In the genomic region with DNA sequence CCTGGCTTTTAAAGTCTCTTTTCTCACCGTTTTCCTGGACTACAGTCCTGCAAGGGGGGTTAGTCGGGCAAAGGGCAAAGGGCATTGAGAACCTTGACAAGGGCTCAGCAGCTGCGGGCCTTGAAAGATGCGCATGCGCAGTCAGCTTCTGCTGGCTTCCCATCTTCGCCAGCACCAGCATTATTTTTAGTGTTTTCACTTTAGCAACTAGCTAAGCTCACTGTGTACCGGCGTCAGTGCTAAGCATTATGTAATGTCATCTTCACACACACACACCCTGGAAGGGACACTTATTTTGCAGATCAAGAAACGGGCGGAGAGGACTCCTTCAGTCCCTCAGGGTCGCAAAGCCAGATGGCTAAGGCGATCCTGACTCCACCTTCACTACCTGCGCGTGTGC, we compare ENCODE assay signal across 8 mouse cellular contexts. TPM values are rescaled to one million over a fixed set of nuclear protein-coding genes. Genes with fewer than 3 reads are reported as not detected.
A peak's percentile ranks its signal among the peaks of the same experiment; 100 is the strongest.
DNase-seq lines count a peak whose midpoint lies in the region; ATAC-seq and TF ChIP-seq lines count a peak whose summit lies in the region.

No protein-coding gene starts in this region.

- H3K4me2 ChIP-seq in forebrain, embryonic 16.5 days (ENCODE audit: low read length), result peak overlapping the region; percentile 56
- H3K4me2 ChIP-seq in lung, embryonic 14.5 days, result peak overlapping the region; percentile 68

- TF ChIP-seq CTCF in lung, embryonic 14.5 days (IDR thresholded peaks at IDR 0.05; ENCODE audit: low read depth), result no peak

- H3K4me3 ChIP-seq in forebrain, embryonic 16.5 days (replicated peaks; ENCODE audit: low read length), result peak overlapping the region; percentile 33
- peak overlapping the region; percentile 33 for H3K4me3 ChIP-seq in lung, embryonic 14.5 days (ENCODE audit: low read depth, low read length)

- peaks cover 23% of the 10 kb centered on the region for H3K4me1 ChIP-seq in forebrain, embryonic 16.5 days (replicated peaks; ENCODE audit: control insufficient read depth, insufficient read depth, low read length)
- peaks cover 8% of the 10 kb centered on the region for H3K4me1 ChIP-seq in lung, embryonic 14.5 days (ENCODE audit: insufficient read depth)

- peak; percentile 67 for DNase-seq in R1 (ENCODE audit: low read depth, low spot score)
- DNase-seq in cerebellum, adult 18-20 months, result peak; percentile 82 to 88
- peak; percentile 74 for DNase-seq in heart, postnatal 4 days
- DNase-seq in layer of hippocampus, adult 8-10 months (ENCODE audit: low spot score in 2 of 2), result peak; percentile 87 to 88
- peak; percentile 81 for DNase-seq in lung, embryonic 14.5 days
- peak; percentile 77 for DNase-seq in retina, postnatal 1 day
- DNase-seq in thymus, postnatal 25 days, result peak; percentile 59

- H3K9me3 ChIP-seq in forebrain, embryonic 16.5 days (ENCODE audit: control insufficient read depth, low read length), result no peaks in the 10 kb centered on the region
- no peaks in the 10 kb centered on the region for H3K9me3 ChIP-seq in lung, embryonic 14.5 days (ENCODE audit: low read depth, low read length)

- H3K36me3 ChIP-seq in forebrain, embryonic 16.5 days (ENCODE audit: control insufficient read depth, insufficient read depth), result no peaks in the 10 kb centered on the region
- H3K36me3 ChIP-seq in lung, embryonic 14.5 days (ENCODE audit: insufficient read depth), result peaks cover 8% of the 10 kb centered on the region; the same call in 1 of the 2 replicates

- ATAC-seq in forebrain, embryonic 16.5 days, result no peak
- ATAC-seq in lung, embryonic 14.5 days (ENCODE audit: insufficient read depth), result no peak

- peaks cover 10% of the 10 kb centered on the region for H3K27me3 ChIP-seq in forebrain, embryonic 16.5 days (replicated peaks; ENCODE audit: control insufficient read depth, insufficient read depth, low read length)
- H3K27me3 ChIP-seq in lung, embryonic 14.5 days (ENCODE audit: insufficient read depth, low read length), result peaks cover 6% of the 10 kb centered on the region

- no peak overlapping the region for H3K27ac ChIP-seq in forebrain, embryonic 16.5 days (ENCODE audit: low read length)
- H3K27ac ChIP-seq in lung, embryonic 14.5 days (ENCODE audit: low read depth), result no peak overlapping the region

- peak overlapping the region; percentile 33 for H3K9ac ChIP-seq in forebrain, embryonic 16.5 days (replicated peaks; ENCODE audit: low read depth, low read length)
- H3K9ac ChIP-seq in lung, embryonic 14.5 days, result no peak overlapping the region

- WGBS in forebrain, embryonic 16.5 days, result 4% methylated on average over 14 of the region's 14 CpGs
- WGBS in lung, embryonic 14.5 days, result 2% methylated on average over 14 of the region's 14 CpGs

RNA-seq across cellular contexts. Expression of a gene that starts 7.6 kb away (rescaled TPM):
- 26.9 and 38.4 TPM in 2 replicates for polyA plus RNA-seq in forebrain, embryonic 16.5 days (2015; fragmentation: Nextera tagmentation; extraction: Ambion mirVana)
- 1 to 10 TPM; 9.0 to 9.6 TPM for total RNA-seq in heart, postnatal 4 days (2021)
- 1,000 to 10,000 TPM; 1,146 to 1,253 (median 1,200) TPM for total RNA-seq in layer of hippocampus, adult 8-10 months (2022)
- polyA plus RNA-seq in lung, embryonic 14.5 days (2014; fragmentation: Nextera tagmentation; extraction: Ambion mirVana), result 14.9 and 17.5 TPM in 2 replicates

RNA-seq across cellular contexts. Expression of a gene that starts 8.6 kb away (rescaled TPM):
- 64.3 and 64.6 TPM in 2 replicates for polyA plus RNA-seq in forebrain, embryonic 16.5 days (2015; fragmentation: Nextera tagmentation; extraction: Ambion mirVana)
- total RNA-seq in heart, postnatal 4 days (2021), result 10 to 100 TPM; 34.5 to 48.3 TPM
- total RNA-seq in layer of hippocampus, adult 8-10 months (2022), result 100 to 1,000 TPM in 1 of 4 experiments, 10 to 100 TPM in 3; 82.9 to 103 (median 90.5) TPM
- 46.1 and 51.9 TPM in 2 replicates for polyA plus RNA-seq in lung, embryonic 14.5 days (2014; fragmentation: Nextera tagmentation; extraction: Ambion mirVana)

RNA-seq across cellular contexts. Expression of a gene that starts 21.0 kb away (rescaled TPM):
- polyA plus RNA-seq in forebrain, embryonic 16.5 days (2015; fragmentation: Nextera tagmentation; extraction: Ambion mirVana), result 67.8 and 77.7 TPM in 2 replicates
- total RNA-seq in heart, postnatal 4 days (2021), result 10 to 100 TPM; 43.7 to 47.6 TPM
- total RNA-seq in layer of hippocampus, adult 8-10 months (2022), result 100 to 1,000 TPM; 144 to 174 (median 164) TPM
- 32.4 and 33.3 TPM in 2 replicates for polyA plus RNA-seq in lung, embryonic 14.5 days (2014; fragmentation: Nextera tagmentation; extraction: Ambion mirVana)

RNA-seq across cellular contexts. Expression of a gene that starts 27.3 kb away (rescaled TPM):
- polyA plus RNA-seq in forebrain, embryonic 16.5 days (2015; fragmentation: Nextera tagmentation; extraction: Ambion mirVana), result not detected in 2 replicates
- total RNA-seq in heart, postnatal 4 days (2021), result 1 to 10 TPM; 3.1 to 3.4 TPM
- total RNA-seq in layer of hippocampus, adult 8-10 months (2022), result 1 to 10 TPM in 2 of 4 experiments, under 1 TPM in 1, not detected in 1; 0.35 to 2.8 (median 2.0) TPM
- polyA plus RNA-seq in lung, embryonic 14.5 days (2014; fragmentation: Nextera tagmentation; extraction: Ambion mirVana), result 1.6 TPM in 1 of 2 replicates, not detected in the other

RNA-seq across cellular contexts. Expression of a gene that starts 35.0 kb away (rescaled TPM):
- 35.6 and 42.7 TPM in 2 replicates for polyA plus RNA-seq in forebrain, embryonic 16.5 days (2015; fragmentation: Nextera tagmentation; extraction: Ambion mirVana)
- 10 to 100 TPM; 59.7 to 60.2 TPM for total RNA-seq in heart, postnatal 4 days (2021)
- 10 to 100 TPM; 36.5 to 40.0 (median 38.2) TPM for total RNA-seq in layer of hippocampus, adult 8-10 months (2022)
- 28.0 and 28.2 TPM in 2 replicates for polyA plus RNA-seq in lung, embryonic 14.5 days (2014; fragmentation: Nextera tagmentation; extraction: Ambion mirVana)

Comparison
In these comparisons a context has a peak if more than half of its experiments do, and no peak if none do; other contexts are left out.
1. RNA of a gene that starts 7.6 kb away (total RNA-seq): 1,146 to 1,253 TPM in layer of hippocampus, adult 8-10 months; 9.0 to 9.6 TPM in heart, postnatal 4 days; every median in the first group is over 100 times any median in the second.
2. Peak in every context shown above with its lines, with median percentiles within 50 percentile points of each other: DNase-seq.